In the genomic region with DNA sequence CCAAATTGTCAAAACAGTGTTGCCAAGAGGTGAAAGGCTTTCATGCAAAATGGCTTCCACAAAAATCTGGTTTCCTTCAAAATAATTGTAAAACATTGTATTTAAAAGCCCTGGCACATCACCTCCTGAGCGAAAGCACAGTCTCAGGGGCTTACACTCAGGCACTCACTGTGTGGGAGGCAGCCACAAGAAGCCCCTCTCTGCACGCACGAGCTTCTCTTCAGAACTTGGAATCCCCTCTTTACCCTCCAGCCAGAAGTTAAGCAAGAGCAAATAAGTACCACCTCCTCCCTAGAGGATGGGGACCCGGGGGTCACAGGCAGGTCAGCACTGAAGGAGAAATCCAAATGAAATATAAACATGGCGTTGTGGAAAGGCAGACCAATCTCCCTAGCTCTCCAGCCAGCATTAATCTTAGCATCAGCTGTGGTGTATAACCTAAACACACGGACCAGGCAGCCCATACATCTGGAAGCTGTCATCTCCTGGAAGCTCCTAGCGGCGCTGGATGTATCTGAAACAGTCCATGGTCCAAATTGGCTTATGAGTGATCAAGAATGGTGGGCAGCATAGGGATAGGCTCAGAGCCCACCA, we compare ENCODE assay signal across 10 mouse cellular contexts. TPM values are rescaled to one million over a fixed set of nuclear protein-coding genes. Genes with fewer than 3 reads are reported as not detected.
A peak's percentile ranks its signal among the peaks of the same experiment; 100 is the strongest.
DNase-seq lines count a peak whose midpoint lies in the region; ATAC-seq and TF ChIP-seq lines count a peak whose summit lies in the region.
"Had no signal": no experiment of that assay in that cellular context is flagged by ENCODE, and none has a peak within 500 bp of the region (broad histone marks: within the 10 kb centered on the region; RNA-seq: fewer than 3 reads in every experiment).

No protein-coding gene starts in this region.

- DNase-seq in lung, adult 2 months, result no peak
- no peak for DNase-seq in forebrain, embryonic 14.5 days (ENCODE audit: low spot score)
- DNase-seq in urinary bladder, postnatal 4 days (ENCODE audit: low spot score in 2 of 2), result no peak
- DNase-seq: adrenal gland, postnatal 36 days; gastrocnemius, postnatal 14 days; thymus, postnatal 4 days had no signal

- peaks cover 17% of the 10 kb centered on the region; the same call in 1 of the 2 replicates for H3K36me3 ChIP-seq in lung, embryonic 15.5 days
- H3K36me3 ChIP-seq in forebrain, embryonic 14.5 days (ENCODE audit: control insufficient read depth, insufficient read depth, low read length), result no peaks in the 10 kb centered on the region
- H3K36me3 ChIP-seq in intestine, postnatal 0 days (ENCODE audit: control insufficient read depth, insufficient read depth), result no peaks in the 10 kb centered on the region; the same call in 1 of the 2 replicates
- H3K36me3 ChIP-seq in stomach, embryonic 15.5 days, result no peaks in the 10 kb centered on the region

- H3K9ac ChIP-seq in lung, embryonic 15.5 days, result no peak overlapping the region
- no peak overlapping the region for H3K9ac ChIP-seq in forebrain, embryonic 14.5 days (ENCODE audit: low read length)
- no peak overlapping the region for H3K9ac ChIP-seq in intestine, postnatal 0 days (ENCODE audit: low read depth, low read length)
- H3K9ac ChIP-seq in stomach, embryonic 15.5 days, result no peak overlapping the region

- peak overlapping the region; percentile 88 for H3K4me2 ChIP-seq in lung, embryonic 15.5 days
- 0 out of 2 replicates have a peak overlapping the region, but pooled peaks have one; percentile 8 for H3K4me2 ChIP-seq in forebrain, embryonic 14.5 days (ENCODE audit: low read length)
- peak overlapping the region; percentile 97 for H3K4me2 ChIP-seq in intestine, postnatal 0 days (replicated peaks; ENCODE audit: low read depth)
- H3K4me2 ChIP-seq in stomach, embryonic 15.5 days, result peak overlapping the region; percentile 83

- H3K4me3 ChIP-seq in lung, embryonic 15.5 days, result peak overlapping the region; percentile 12; the same call in 1 of the 2 replicates
- H3K4me3 ChIP-seq in lung, adult 2 months (replicated peaks; ENCODE audit: extremely low read depth, low read depth, low read length), result no peak overlapping the region
- no peak overlapping the region for H3K4me3 ChIP-seq in forebrain, embryonic 14.5 days (ENCODE audit: low read depth, low read length)
- peak overlapping the region; percentile 16; the same call in 1 of the 2 replicates for H3K4me3 ChIP-seq in intestine, postnatal 0 days (ENCODE audit: low read depth, low read length)
- peak overlapping the region; percentile 89 for H3K4me3 ChIP-seq in stomach, embryonic 15.5 days (replicated peaks)

- no peak for TF ChIP-seq POLR2A in lung, adult 2 months (IDR thresholded peaks at IDR 0.05; ENCODE audit: borderline replicate concordance, extremely low read depth, low read depth, low read length)

- H3K4me1 ChIP-seq in lung, embryonic 15.5 days, result peaks cover 92% of the 10 kb centered on the region
- peaks cover 19% of the 10 kb centered on the region; the same call in 1 of the 2 replicates for H3K4me1 ChIP-seq in lung, adult 2 months (ENCODE audit: control insufficient read depth, insufficient read depth, low read length)
- H3K4me1 ChIP-seq in forebrain, embryonic 14.5 days (ENCODE audit: control insufficient read depth, insufficient read depth, low read length), result peaks cover 60% of the 10 kb centered on the region
- H3K4me1 ChIP-seq in intestine, postnatal 0 days (replicated peaks; ENCODE audit: control insufficient read depth, insufficient read depth, low read length), result peaks cover 18% of the 10 kb centered on the region; the same call in 1 of the 2 replicates
- H3K4me1 ChIP-seq in stomach, embryonic 15.5 days, result peaks cover 53% of the 10 kb centered on the region

- ATAC-seq in lung, embryonic 15.5 days (ENCODE audit: borderline replicate concordance, extremely low read depth, low FRiP score, low TSS enrichment), result peak; percentile 69
- no peak for ATAC-seq in forebrain, embryonic 14.5 days
- no peak for ATAC-seq in intestine, postnatal 0 days
- ATAC-seq in stomach, embryonic 15.5 days (ENCODE audit: insufficient read depth, low FRiP score, low read depth), result peak; percentile 37; the same call in 1 of the 2 replicates
- no peak for ATAC-seq in granulocyte monocyte progenitor cell, adult 5-6 weeks (replicated peaks; ENCODE audit: poor library complexity, severe bottlenecking)

- WGBS in lung, embryonic 15.5 days, result 6% methylated on average over 8 of the region's 8 CpGs
- WGBS in lung, adult 2 months, result 38% methylated on average over 8 of the region's 8 CpGs
- 65% methylated on average over 8 of the region's 8 CpGs for WGBS in forebrain, embryonic 14.5 days
- WGBS in intestine, postnatal 0 days, result 38% methylated on average over 8 of the region's 8 CpGs
- WGBS in stomach, embryonic 15.5 days, result 14% methylated on average over 8 of the region's 8 CpGs

- H3K27ac ChIP-seq in lung, embryonic 15.5 days, result peak overlapping the region; percentile 56
- no peak overlapping the region for H3K27ac ChIP-seq in forebrain, embryonic 14.5 days (ENCODE audit: low read depth, low read length)
- no peak overlapping the region for H3K27ac ChIP-seq in intestine, postnatal 0 days (ENCODE audit: low read depth, low read length)
- H3K27ac ChIP-seq in stomach, embryonic 15.5 days, result peak overlapping the region; percentile 70

- no peaks in the 10 kb centered on the region for H3K27me3 ChIP-seq in lung, embryonic 15.5 days
- peaks cover 5% of the 10 kb centered on the region; the same call in 1 of the 2 replicates for H3K27me3 ChIP-seq in forebrain, embryonic 14.5 days (replicated peaks; ENCODE audit: control insufficient read depth, insufficient read depth, low read length)
- H3K27me3 ChIP-seq in intestine, postnatal 0 days (replicated peaks; ENCODE audit: control insufficient read depth, insufficient read depth, low read length), result no peaks in the 10 kb centered on the region
- no peaks in the 10 kb centered on the region for H3K27me3 ChIP-seq in stomach, embryonic 15.5 days (replicated peaks)

- H3K9me3 ChIP-seq in lung, embryonic 15.5 days, result no peaks in the 10 kb centered on the region
- no peaks in the 10 kb centered on the region for H3K9me3 ChIP-seq in forebrain, embryonic 14.5 days (replicated peaks; ENCODE audit: control insufficient read depth, low read length)
- H3K9me3 ChIP-seq in intestine, postnatal 0 days (ENCODE audit: control insufficient read depth), result no peaks in the 10 kb centered on the region
- H3K9me3 ChIP-seq in stomach, embryonic 15.5 days, result no peaks in the 10 kb centered on the region

- TF ChIP-seq CTCF in lung, adult 2 months (IDR thresholded peaks at IDR 0.05; ENCODE audit: insufficient read depth, low read length), result no peak
- no peak for TF ChIP-seq CTCF in intestine, postnatal 0 days (IDR thresholded peaks at IDR 0.05; ENCODE audit: low read depth)

RNA-seq across cellular contexts. Expression of gene Ptch1, which starts 15.0 kb away (rescaled TPM):
- 34.8 and 36.8 TPM in 2 replicates for polyA plus RNA-seq in lung, embryonic 15.5 days (2015; fragmentation: Nextera tagmentation; extraction: Ambion mirVana)
- 41.4 and 47.6 TPM in 2 replicates for polyA plus RNA-seq in lung, adult 2 months (2012; rRNA removed)
- polyA plus RNA-seq in forebrain, embryonic 14.5 days (2014; fragmentation: Nextera tagmentation; extraction: Ambion mirVana), result 9.7 and 11.3 TPM in 2 replicates
- 11.0 and 11.9 TPM in 2 replicates for polyA plus RNA-seq in intestine, postnatal 0 days (2015; fragmentation: Nextera tagmentation; extraction: Ambion mirVana)
- 32.1 and 34.3 TPM in 2 replicates for polyA plus RNA-seq in stomach, embryonic 15.5 days (2015; fragmentation: Nextera tagmentation; extraction: Ambion mirVana)
- 9.1 and 14.0 TPM in 2 replicates for total RNA-seq in granulocyte monocyte progenitor cell, adult 5-6 weeks (2014; fragmentation: Nextera tagmentation)
- 6.6 and 7.7 TPM in 2 replicates for total RNA-seq in granulocyte monocyte progenitor cell, adult 5-6 weeks (2017)

Comparison
In these comparisons a context has a peak if more than half of its experiments do, and no peak if none do; other contexts are left out.
1. H3K4me3 ChIP-seq: peak in lung, embryonic 15.5 days (single experiment), intestine, postnatal 0 days (single experiment) and stomach, embryonic 15.5 days (single experiment); none in lung, adult 2 months (single experiment) and forebrain, embryonic 14.5 days (single experiment).
2. ATAC-seq: peak in lung, embryonic 15.5 days (single experiment) and stomach, embryonic 15.5 days (single experiment); none in forebrain, embryonic 14.5 days (single experiment), intestine, postnatal 0 days (single experiment) and granulocyte monocyte progenitor cell, adult 5-6 weeks (single experiment).
3. H3K27ac ChIP-seq: peak in lung, embryonic 15.5 days (single experiment) and stomach, embryonic 15.5 days (single experiment); none in forebrain, embryonic 14.5 days (single experiment) and intestine, postnatal 0 days (single experiment).
4. H3K4me2 ChIP-seq: peak in every context shown above with its lines; median percentile 97 in intestine, postnatal 0 days; 88 in lung, embryonic 15.5 days; 83 in stomach, embryonic 15.5 days; 8 in forebrain, embryonic 14.5 days.